Mouse (Mus musculus) thymus, postnatal 10 days (tissue): ENCODE data around the gene Mapk1ip1l.
"Not testable (repeated sequence)": the region's sequence is repeated elsewhere in the genome, so short reads cannot be mapped to it uniquely, and the experiment has no call there.

ENCODE experiments used
- DNase-seq, 2 experiments: peaks; one replicate each; pipeline ENCODE4 v3.0.0; 2021; ENCODE audit warnings: low spot score in 2 of 2

The Mapk1ip1l gene

DNA sequence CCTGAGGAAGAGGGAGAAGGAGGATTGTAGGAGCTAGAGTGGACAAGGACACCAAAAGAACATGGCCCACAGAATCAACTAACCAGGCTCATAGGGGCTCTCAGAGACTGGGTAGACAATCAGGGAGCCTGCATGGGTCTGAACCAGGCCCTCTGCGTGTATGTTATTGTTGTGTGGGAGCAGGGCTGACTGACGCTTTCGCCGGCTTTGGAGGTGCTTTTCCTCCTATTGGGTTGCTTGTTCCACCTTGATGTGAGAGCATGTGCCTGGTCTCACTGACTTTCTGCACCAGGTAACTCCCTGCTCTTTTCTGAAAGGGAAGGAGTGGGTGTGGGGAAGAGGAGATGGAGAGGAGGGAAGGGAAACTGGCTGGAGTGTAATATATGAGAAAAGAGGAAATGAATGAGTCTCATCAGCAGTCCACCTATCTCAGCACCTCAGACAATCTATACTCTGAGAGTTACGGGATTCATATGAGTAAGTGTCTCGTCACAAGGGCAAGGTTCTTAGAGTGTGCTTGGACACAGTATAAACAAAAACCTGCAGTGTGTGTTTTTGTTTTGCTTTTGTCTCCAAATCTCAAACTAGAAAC lies 6.8 kb downstream of the Mapk1ip1l start:
- DNase-seq, result no peak

DNA sequence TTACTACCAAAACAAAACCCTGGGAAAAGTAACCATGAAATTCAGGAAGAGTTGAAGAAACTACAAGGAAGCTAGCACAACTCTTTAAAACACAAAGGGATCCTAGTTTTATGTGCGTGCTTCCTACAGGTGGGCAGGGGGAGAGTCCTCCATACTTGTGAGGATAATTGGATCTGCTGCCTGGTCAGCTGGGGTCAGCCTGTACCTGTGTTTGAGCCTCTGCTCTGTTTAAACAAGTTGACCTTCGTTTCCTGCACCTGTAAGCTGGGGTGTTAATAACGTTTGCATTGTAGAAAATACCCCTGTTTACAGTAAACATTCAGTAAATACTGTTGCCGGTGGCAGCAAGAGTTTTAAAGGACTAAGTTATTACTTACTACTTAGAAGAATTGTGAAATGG lies 7.9 kb downstream of the Mapk1ip1l start:
- no peak for DNase-seq

DNA sequence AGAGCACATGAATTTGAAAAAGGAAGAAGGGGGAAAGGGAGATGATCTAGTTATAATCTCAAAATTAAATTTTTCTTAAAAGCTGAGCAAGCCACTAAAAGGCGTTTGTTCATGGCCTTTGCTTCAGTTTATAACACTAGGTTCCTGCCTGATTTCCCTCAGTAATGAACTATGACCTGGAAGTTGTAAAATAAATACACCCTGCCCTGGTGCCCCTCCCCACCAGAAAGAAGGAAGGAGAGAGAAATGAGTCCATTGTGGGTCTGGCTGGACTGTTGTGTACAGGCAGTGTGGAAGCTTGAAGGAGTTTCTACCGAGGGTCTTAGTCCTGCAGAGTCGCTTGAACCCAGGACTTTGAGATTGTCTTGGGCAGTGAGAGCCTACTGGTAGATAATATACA lies 9.6 kb downstream of the Mapk1ip1l start:
- no peak for DNase-seq

DNA sequence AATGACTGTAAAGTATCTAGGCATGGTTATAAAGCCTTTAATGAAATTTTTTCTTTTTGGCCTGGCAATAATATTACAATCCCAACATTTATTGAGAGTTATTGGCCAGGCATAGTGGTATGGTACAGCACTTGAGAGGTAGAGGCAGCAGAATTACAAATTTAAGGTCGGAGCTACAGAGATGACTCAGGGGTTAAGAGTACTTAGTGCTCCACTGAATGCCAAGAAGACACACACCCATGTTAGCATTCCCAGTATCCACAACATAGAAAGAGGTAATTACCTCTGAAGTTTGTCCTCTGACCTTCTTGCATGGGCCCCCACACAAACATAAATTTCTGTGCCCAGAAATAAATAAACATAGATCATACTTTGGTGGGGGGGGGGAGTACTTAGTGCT lies 11.0 kb downstream of the Mapk1ip1l start:
- no peak for DNase-seq

DNA sequence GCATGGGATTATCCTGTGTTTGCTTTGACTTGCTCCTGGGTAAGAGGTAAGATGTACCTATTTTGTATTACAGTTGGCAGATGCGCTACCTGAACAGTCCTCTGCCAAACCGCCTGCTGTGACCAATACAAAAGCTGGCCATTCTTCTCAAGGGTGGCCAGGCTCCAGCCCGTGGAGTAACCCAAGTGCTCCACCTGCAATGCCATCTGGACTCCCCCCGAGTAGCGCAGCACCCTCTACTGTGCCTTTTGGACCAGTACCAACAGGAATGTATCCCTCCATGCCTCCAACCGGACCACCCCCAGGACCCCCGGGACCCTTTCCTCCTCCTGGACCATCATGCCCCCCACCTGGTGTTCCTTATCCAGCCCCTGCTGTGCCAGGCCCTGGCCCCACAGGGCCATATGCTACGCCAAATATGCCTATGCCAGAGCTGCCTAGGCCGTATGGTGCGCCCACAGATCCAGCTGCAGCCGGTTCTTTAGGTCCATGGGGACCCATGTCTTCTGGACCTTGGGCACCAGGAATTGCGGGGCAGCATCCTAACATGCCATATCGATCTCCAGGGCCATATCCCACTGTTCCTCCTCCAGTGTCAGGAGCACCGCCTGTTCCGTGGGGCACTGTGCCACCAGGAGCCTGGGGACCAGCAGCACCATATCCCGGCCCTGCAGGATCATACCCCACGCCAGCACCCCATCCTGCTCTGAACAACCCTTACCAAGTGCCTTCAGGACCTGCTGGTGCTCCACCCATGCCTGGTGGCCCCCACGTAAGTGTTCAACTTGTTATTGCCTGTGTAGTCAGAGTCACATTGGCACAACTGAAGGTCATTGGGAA lies 12.5 kb downstream of the Mapk1ip1l start:
- DNase-seq, result no peak

DNA sequence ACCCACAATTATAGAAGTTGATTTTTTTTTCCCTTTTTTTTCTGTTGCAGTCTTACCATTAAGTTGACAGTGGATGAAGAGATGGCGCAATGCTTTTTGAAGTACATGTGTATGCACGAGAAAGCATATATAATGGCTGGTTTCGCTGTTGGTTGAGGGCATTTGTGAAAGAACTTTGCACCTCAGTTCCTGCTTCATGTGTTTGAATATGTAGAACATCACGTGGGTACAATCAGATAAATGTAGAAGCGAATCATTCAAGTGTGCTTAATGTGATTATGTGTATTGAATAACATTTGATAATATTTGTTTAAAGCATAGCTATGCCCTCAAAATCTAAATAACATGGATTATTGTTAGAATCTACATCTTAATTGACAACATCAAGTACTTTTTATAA lies 21.3 kb downstream of the Mapk1ip1l start:
- DNase-seq, result no peak

DNA sequence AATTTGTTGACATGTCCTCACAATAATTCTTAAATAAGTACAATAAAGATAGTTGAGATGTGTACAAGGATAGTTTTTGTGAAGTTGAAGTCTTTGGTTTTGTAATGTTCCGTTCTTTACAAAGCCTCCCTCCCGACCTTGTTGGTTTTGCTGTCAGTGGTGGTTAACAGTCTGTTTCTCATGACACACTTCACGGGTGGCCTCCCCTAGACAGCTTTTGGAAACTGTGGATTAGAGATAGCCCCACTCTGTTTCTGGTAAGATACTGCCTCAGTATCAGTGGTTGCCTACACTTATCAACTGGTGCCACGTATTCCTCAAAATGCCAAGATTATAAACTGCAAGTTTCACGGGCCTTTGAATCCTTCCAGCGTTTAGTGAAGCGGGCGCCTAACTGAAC lies 23.5 kb downstream of the Mapk1ip1l start:
- not testable (repeated sequence) for DNase-seq

DNA sequence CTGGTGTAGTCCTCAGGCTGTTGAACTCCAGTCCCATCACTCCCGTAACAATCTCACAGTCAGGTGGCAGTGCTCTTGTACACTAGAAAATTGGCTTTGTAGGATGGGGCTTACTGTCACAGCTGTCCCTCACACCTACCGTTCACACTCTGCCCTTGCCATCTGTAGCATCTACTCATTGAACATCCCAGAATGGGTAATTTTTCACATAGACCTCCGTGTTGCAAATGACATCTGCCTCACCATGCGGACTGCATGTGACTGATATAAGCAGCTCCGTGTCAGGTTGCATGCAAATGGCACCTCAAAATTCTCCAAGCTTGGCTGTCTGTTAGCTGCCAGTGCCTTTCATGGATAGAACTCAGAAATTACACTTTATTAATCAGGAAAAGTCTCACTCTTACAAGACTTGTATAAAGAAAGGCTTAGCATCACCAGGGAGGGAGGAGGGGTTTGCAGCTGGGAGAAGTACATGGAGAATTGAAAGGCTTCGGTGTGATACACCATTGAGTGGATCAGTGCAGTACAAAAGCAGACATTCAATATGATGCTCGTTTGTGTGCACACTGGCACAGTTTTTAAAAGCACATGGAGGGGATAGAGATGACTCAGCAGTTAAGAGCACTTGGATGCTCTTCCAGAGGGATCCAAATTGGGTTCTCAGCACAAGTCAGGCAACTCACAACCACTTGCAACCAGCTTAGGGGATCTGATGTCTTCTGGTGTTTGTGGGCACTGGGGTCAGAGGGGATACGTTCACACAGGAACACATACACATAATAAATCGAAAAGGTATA lies 28.1 kb downstream of the Mapk1ip1l start:
- no peak for DNase-seq

DNA sequence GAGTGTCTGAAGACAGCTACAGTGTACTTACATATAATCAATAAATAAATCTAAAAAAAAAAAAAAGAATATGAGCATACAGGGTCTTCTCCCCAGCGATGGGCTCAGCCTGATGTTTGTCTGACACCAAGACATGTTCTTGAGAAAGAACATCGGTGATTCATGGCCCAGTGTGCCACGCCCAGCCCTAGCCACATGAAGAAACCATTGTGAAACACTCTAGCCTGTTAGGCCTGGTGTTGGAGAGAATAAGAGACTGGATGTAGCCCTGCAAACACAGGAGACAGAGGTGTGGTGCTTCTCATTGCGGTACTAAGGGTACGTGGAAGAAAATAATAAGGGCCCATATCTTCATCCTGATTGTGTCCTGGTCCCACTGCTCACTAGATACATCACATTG lies 29.3 kb downstream of the Mapk1ip1l start:
- no peak for DNase-seq

DNA sequence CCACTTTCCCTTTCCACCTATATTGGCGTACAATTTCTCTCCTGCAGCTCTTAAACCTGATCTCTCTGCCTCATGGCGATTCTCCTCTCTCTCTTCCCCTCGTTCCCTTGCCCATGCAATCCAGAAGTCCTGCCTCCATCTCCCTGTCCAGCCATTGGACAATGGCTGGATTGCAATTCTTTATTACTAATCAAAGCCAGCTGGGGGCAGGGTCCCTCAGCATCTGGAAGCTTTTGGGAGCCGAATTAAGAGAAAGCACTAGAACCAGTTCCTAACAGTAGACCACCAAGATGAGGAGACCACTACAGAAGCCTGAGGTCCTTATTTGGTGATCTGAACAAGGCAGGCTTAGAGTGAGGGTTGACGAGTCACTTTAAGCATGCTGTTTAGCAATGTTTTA lies 33.9 kb downstream of the Mapk1ip1l start:
- DNase-seq, result no peak

DNA sequence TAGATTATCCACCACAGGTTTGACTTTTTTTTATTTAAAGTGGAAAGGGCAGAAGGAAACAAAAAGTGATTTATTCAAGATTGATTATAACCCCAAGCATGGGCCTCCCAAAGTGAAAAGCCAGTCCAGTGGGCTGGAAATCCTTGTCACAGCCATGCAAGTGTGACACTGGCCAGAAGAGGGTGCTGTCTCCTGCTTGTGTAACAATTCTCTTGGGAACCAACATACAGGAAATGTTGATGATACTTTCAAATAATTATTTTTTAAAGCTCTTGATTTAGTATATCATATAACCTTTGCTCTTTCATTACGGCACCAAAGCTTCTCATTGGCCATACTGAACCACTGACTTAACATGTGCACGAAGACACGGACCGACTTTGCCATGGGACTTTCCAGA lies 36.8 kb downstream of the Mapk1ip1l start:
- DNase-seq, result peak; percentile 24 to 61

DNA sequence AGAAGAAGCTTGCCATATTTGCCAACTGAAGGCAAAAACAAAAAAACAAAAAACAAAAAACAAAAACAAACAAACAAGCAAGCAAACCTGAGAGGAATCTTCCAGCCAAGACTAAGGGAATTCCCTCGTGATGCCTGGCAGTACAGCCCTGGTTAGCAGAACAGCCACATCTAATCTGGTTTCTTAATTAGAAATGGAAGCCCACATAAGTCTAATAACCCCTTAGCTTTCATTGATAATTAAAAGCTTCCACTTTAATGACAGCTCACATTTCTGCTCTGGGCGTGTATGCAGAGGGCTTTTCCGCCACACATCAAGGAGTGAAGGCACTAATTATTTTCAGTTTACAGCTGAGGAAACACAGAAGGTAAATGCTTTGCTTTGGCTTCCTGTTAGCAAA lies 37.2 kb downstream of the Mapk1ip1l start:
- no peak for DNase-seq

DNA sequence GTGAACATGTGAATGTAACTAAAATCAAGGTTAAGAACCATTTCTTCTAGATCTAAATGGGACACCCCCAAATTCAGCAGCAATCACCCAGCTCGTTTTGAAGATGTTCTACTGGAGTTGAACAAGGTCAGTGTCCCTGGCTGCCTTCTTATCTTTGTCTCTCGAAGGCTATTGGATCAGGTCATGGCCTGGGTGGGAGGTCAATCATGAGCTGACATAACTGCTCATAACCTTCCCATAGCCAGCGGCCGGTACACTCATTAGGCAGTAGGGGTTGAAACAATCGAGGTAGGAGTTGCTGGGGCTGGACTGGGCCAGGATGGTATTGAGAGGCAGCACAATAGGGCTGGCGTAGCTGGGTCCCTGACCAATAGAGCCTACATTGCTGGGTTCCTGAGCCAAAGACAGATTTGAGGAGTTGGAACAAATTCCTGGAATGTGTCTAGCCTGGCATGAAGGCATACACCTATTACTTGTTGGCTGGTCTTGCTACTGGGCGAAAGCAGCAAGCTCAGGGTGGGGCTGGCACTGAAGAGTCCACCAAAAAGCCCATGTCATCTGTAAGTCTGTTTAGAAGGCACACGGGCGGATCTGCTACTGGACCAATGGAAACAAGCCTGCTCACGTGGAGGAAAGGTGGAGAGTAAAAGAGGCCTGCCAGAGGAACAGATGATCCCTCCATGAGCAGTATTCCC lies 42.3 kb downstream of the Mapk1ip1l start:
- DNase-seq, result no peak

DNA sequence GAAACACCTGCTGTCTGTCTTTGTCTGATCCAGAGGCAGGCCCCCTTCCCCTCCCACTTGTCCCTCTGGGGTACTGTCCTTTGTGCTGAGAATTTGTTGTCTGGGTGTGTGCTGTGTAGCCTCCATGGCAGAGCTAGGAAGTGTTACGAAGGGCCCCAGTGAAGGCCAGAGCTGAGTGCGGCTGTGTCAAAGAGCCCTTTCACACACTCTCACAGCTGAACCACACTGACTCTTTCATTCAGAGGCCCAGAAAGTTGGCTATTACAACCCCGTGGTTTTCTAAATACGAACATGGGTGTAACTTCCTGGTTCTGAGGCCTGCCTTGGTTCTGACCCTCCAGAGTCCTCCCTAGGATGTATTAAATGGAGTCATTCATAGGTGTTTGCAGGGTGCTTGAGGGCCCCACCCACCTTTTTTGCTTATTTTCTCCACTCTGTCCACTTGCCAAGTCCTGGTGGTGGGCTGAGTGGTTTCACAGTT lies 43.8 kb downstream of the Mapk1ip1l start:
- no peak for DNase-seq

DNA sequence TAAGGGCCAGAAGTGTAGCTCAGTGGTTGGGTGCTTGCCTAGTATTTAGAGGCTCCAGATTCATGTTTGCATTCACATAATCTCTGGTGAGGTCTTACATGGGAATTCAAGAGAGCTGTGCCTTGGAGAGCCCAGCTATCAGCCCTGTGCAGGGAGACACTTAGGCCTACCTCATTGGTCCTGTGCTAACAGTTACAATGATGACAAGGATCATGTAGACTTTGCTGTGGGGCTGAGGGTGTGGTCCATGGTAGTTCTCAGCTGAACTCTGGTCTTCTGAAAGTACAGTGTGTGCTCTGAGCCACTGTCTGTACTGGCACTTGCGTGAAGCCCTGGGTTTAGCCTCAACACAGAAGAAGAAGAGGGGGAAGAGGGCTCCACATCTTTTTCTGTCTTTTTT lies 48.6 kb downstream of the Mapk1ip1l start:
- no peak for DNase-seq

DNA sequence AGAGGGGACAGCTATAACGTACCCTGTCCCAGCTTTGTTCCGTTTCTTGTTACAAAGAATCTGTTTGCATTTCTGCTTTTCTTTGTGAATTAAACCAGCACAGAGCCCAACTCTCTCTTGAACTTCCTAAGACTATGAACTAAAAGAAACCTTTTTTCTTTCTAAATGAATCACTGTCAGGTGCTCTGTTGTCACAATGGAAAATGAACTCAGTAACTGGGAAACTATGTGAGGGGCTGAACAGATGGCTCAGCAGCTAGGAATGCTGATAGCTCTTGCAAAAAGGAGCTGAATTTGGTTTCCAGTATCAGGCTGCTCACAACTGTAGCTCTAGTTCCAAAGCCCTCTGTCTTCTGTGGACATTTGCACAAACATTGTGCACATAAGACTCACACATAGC lies 52.9 kb downstream of the Mapk1ip1l start:
- DNase-seq, result no peak

DNA sequence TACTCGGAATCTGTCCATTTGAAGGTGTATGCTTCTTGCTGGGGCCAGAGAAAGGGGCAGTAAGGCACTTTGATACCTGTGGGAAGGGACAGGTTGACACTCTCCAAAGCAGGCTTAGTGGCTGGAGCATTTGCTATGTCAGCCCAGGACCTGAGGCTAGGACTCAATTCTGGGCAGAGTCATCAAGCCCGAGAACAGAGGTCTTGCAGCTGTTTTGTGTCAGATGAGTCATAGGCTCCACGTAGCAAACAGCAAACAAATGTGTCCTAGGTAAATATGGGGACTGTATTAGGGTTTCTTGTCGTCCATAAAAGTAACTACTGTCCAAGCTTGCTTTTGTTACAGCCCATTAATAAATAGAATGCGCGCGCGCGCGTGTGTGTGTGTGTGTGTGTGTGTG lies 54.2 kb downstream of the Mapk1ip1l start:
- no peak for DNase-seq

DNA sequence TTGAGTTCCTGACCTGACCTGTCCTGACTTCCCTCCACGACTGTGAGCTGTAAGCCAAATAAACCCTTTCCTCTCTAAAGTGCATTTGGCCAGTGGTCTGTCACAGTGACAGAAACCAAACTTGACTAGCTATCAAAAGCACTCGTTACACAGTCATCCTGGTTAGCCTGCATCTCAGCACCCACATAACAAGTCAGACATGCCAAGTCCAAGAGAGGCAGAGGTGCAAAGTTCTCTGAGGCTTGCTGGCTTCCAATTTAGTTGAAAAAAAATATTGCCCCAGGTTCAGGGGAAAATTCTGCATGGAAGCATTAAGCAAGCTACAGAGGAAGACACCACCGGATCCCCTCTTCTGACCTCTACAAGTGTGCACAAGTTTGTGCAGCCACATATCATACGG lies 55.2 kb downstream of the Mapk1ip1l start:
- DNase-seq, result no peak

DNA sequence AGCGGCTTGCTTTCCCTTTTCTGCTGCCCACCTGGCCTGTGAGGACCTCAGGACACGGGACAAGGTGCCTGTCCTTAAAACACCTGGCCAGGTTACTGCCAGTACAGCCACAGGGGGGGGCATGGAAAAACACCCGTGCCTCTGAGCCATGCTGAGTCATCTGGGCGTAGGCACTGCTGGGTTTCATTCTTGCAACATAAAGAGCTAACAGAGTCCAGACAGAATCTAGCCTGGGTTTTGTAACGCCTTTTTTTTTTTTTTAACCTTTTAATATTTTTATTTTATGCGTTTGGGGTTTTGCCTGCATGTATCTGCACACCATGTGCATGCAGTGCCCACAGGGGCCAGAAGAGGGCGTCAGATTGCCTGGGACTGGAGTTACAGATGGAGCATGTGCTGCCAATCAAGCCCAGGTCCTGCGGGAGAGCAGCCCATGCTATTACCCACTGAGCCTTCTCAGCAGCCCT lies 56.1 kb downstream of the Mapk1ip1l start:
- no peak for DNase-seq

DNA sequence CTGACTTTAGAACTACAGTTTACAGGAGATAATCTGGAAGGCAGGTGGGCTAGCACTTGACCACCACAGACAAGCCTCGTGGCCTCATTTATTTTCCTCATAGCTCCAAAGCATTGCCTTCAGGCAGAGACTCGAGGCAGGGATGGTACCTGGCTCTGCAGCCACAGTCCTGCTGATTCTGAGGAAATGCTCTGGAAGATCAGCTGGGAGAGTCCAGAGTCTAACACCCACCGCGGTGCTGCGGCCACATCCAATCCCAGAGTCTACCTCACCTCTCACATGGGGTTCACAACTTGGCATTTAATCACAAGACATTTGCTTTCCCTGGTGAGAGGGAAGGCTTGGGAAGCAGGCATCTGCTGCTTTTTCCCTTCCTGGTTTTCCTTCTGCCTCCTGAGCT lies 56.9 kb downstream of the Mapk1ip1l start:
- no peak for DNase-seq

DNA sequence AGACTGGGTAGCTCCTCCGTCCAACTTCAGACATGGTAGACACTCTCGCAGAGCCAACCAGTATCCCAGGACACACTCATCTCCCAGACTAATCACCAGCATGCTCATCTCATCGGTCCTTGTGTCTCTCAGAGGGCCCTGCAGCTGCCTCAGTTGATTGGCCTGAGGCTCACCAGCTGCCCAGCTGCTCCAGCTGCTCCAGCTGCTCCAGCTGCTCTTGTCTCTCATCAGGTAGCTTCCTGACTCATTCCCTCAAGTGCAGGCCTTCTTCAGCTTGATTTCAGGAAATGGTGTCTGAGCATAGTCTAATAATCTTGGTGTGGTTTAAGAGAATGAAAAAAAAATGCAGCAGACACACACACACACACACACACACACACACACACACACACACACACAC lies 58.6 kb downstream of the Mapk1ip1l start:
- no peak for DNase-seq

DNA sequence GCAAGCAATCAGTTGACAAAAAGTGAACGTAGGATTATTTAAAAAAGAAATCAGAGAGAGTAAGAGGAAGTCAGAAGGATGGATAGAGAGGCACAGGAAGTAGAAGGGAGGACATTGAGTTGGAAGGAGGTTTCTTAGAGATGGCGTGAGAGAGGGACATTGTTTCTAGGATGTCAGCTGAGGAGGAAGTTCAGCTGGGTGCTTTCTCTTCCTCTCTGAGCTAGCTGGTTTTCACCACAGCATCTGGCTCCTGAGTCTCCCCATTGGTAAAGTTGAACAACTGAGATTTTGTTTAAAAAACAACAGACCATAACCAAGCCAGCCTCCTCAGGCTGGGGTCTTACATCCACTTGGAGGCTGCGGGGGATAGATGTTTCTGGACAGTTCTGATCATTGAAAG lies 61.5 kb downstream of the Mapk1ip1l start:
- no peak for DNase-seq
